Mouse (Mus musculus) kidney, postnatal 14 days (tissue): ENCODE data around the gene Leng1.

ENCODE experiments used
- DNase-seq: peaks from one replicate; pipeline ENCODE4 v3.0.0; 2022; ENCODE audit warnings: mixed read lengths

Gene Leng1

GRCm38 (mm10) chr7:3629030-3629429, 36.6 kb downstream of the Leng1 start:
- no peak for DNase-seq

GRCm38 (mm10) chr7:3617242-3617995, 48.2 kb downstream of the Leng1 start, which contains the start of gene Ndufa3:
Ndufa3 (plus strand) TSS chr7:3617373.
- DNase-seq: peak; percentile 93

- DNase-seq: no peak
These were observed 49.0 kb downstream of the Leng1 start for GRCm38 (mm10) chr7:3616389-3617241.

GRCm38 (mm10) chr7:3616057-3616388, 49.6 kb downstream of the Leng1 start, which contains the start of gene Oscar:
Oscar (minus strand) TSS chr7:3616157.
- no peak for DNase-seq

GRCm38 (mm10) chr7:3614021-3614420, 51.6 kb downstream of the Leng1 start:
- no peak for DNase-seq

GRCm38 (mm10) chr7:3611006-3611405, 54.6 kb downstream of the Leng1 start:
- no peak for DNase-seq

GRCm38 (mm10) chr7:3610437-3610836, 55.2 kb downstream of the Leng1 start:
- no peak for DNase-seq
